Mouse (Mus musculus) lung, adult 2 months (tissue): Measurements from ENCODE around the gene Plxnd1. TPM values are rescaled to one million over a fixed set of nuclear protein-coding genes. Genes with fewer than 3 reads are reported as not detected.

Experiments used
- DNase-seq: peaks from one replicate; pipeline ENCODE4 v3.0.0; 2022
- H3K4me1 ChIP-seq: fragments of 200-500 bp; 2 replicates; pipeline ENCODE4 v1.6.1; 2011; ENCODE audit warnings: low read length; ENCODE audit not compliant: control insufficient read depth, insufficient read depth
- H3K4me3 ChIP-seq: fragments of 200-500 bp; replicated peaks from 2 replicates; pipeline ENCODE3; 2011; ENCODE audit warnings: low read depth, mild to moderate bottlenecking, control low read depth, low read length; ENCODE audit errors: extremely low read depth
- CTCF ChIP-seq: fragments of 200-500 bp; IDR thresholded peaks from 2 replicates; pipeline ENCODE4 v1.5.1; 2011; ENCODE audit warnings: mild to moderate bottlenecking, low read length, control low read depth; ENCODE audit not compliant: insufficient read depth
- POLR2A ChIP-seq: fragments of 200-500 bp; IDR thresholded peaks from 2 replicates; pipeline ENCODE4 v1.6.1; 2011; ENCODE audit warnings: low read depth, mild to moderate bottlenecking, control low read depth, low read length, borderline replicate concordance; ENCODE audit errors: extremely low read depth
- WGBS: fragments of 180-500 bp; shearing (Covaris S2); methylation state at CpG from one replicate; pipeline ENCODE4 v1.1.7; 2018; 5-methylcytosine and 5-hydroxymethylcytosine counted together
- polyA plus RNA-seq: library from polyadenylated mRNA; depleted of rRNA; stranded (reverse); fragments of >200 nt; gene quantifications from 2 replicates; pipeline ENCODE4 v1.2.3, GENCODE M21; 2012

Plxnd1 gene
- polyA plus RNA-seq, 1 experiment = 146 TPM

GRCm38 (mm10) chr6:115938798-115939197 lies 56.0 kb downstream of the Plxnd1 start:
- 64% methylated on average over 1 of the region's 1 CpGs for WGBS
- TF ChIP-seq POLR2A (no peak), CTCF (no peak)
- H3K4me3 ChIP-seq = no peak overlapping the region
- DNase-seq = no peak
- H3K4me1 ChIP-seq = no peaks in the 10 kb centered on the region; the same call in 1 of the 2 replicates

GRCm38 (mm10) chr6:115938011-115938410 lies 56.8 kb downstream of the Plxnd1 start:
- no peak overlapping the region for H3K4me3 ChIP-seq
- no peaks in the 10 kb centered on the region; the same call in 1 of the 2 replicates for H3K4me1 ChIP-seq
- 90% methylated on average over 2 of the region's 2 CpGs for WGBS
- TF ChIP-seq POLR2A = no peak
- no peak for TF ChIP-seq CTCF
- no peak for DNase-seq

GRCm38 (mm10) chr6:115935544-115935943 lies 59.3 kb downstream of the Plxnd1 start:
- no peak for DNase-seq
- 82% methylated on average over 8 of the region's 8 CpGs for WGBS
- TF ChIP-seq POLR2A (no peak), CTCF (no peak)
- Histone ChIP-seq H3K4me3 (no peak overlapping the region), H3K4me1 (no peaks in the 10 kb centered on the region)

GRCm38 (mm10) chr6:115932391-115932790 lies 62.4 kb downstream of the Plxnd1 start:
- Histone ChIP-seq H3K4me3 (no peak overlapping the region), H3K4me1 (no peaks in the 10 kb centered on the region)
- TF ChIP-seq CTCF = no peak
- no peak for TF ChIP-seq POLR2A
- no peak for DNase-seq
- WGBS = 90% methylated on average over 3 of the region's 3 CpGs

- H3K4me3 ChIP-seq = no peak within 1 kb of the TSS
- WGBS = 91% methylated on average over 14 of the region's 14 CpGs
- TF ChIP-seq POLR2A (no peak), CTCF (no peak)
- no peak for DNase-seq
- H3K4me1 ChIP-seq = no peaks in the 10 kb centered on the region
Observed at GRCm38 (mm10) chr6:115931639-115932038, 63.2 kb downstream of the Plxnd1 start, which contains the start of gene Rho. Gene Rho (plus strand): TSS chr6:115931748.

- TF ChIP-seq CTCF (no peak), POLR2A (no peak)
- no peak for DNase-seq
- Histone ChIP-seq H3K4me1 (no peaks in the 10 kb centered on the region), H3K4me3 (no peak overlapping the region)
- WGBS = 57% methylated on average over 5 of the region's 5 CpGs
Observed at GRCm38 (mm10) chr6:115930018-115930417, 64.8 kb downstream of the Plxnd1 start.

- DNase-seq = no peak
- Histone ChIP-seq H3K4me3 (no peak overlapping the region), H3K4me1 (no peaks in the 10 kb centered on the region)
- TF ChIP-seq CTCF (no peak), POLR2A (no peak)
- 82% methylated on average over 10 of the region's 10 CpGs for WGBS
Observed at GRCm38 (mm10) chr6:115927292-115928242, 67.2 kb downstream of the Plxnd1 start.

- TF ChIP-seq POLR2A (no peak), CTCF (no peak)
- WGBS = 82% methylated on average over 10 of the region's 10 CpGs
- Histone ChIP-seq H3K4me3 (no peak overlapping the region), H3K4me1 (no peaks in the 10 kb centered on the region)
- no peak for DNase-seq
Observed at GRCm38 (mm10) chr6:115926416-115926815, 68.4 kb downstream of the Plxnd1 start.

- Histone ChIP-seq H3K4me1 (no peaks in the 10 kb centered on the region), H3K4me3 (no peak overlapping the region)
- WGBS = 55% methylated on average over 6 of the region's 6 CpGs
- no peak for DNase-seq
- TF ChIP-seq POLR2A = no peak
- no peak for TF ChIP-seq CTCF
Observed at GRCm38 (mm10) chr6:115924829-115925228, 70.0 kb downstream of the Plxnd1 start.

GRCm38 (mm10) chr6:115919876-115920275 lies 74.9 kb downstream of the Plxnd1 start:
- TF ChIP-seq CTCF = no peak
- TF ChIP-seq POLR2A = no peak
- no peak for DNase-seq
- H3K4me1 ChIP-seq = peaks cover 8% of the 10 kb centered on the region
- WGBS = 84% methylated on average over 5 of the region's 5 CpGs
- no peak overlapping the region for H3K4me3 ChIP-seq
